Mouse (Mus musculus): ENCODE data around the gene Fam204a.

Fam204a gene

GRCm38 (mm10) chr19:60160611-60161274, 65.8 kb downstream of the Fam204a start:
- DNase-seq (ENCODE audit: low spot score): peak; percentile 82

GRCm38 (mm10) chr19:60159827-60160226, 66.7 kb downstream of the Fam204a start:
- DNase-seq (ENCODE audit: low spot score): no peak

- DNase-seq (ENCODE audit: low spot score): no peak
Measured at GRCm38 (mm10) chr19:60155266-60155665, 71.2 kb downstream of the Fam204a start.

- DNase-seq (ENCODE audit: low spot score): no peak
Measured at GRCm38 (mm10) chr19:60153096-60153495, 73.4 kb downstream of the Fam204a start.

- no peak for DNase-seq (ENCODE audit: low spot score)
Measured at GRCm38 (mm10) chr19:60150056-60150455, 76.4 kb downstream of the Fam204a start.

GRCm38 (mm10) chr19:60149078-60149960, 77.2 kb downstream of the Fam204a start:
- no peak for DNase-seq (ENCODE audit: low spot score)

All from testis, postnatal 10 days (tissue).